Mouse (Mus musculus): Measurements from ENCODE around the gene Ppp6r3. TPM values are rescaled to one million over a fixed set of nuclear protein-coding genes. Genes with fewer than 3 reads are reported as not detected.
"Not testable (repeated sequence)": the region's sequence is repeated elsewhere in the genome, so short reads cannot be mapped to it uniquely, and the experiment has no call there.

Gene Ppp6r3
- polyA plus RNA-seq, 1 experiment from 2014 or later: 66.2 TPM

DNA sequence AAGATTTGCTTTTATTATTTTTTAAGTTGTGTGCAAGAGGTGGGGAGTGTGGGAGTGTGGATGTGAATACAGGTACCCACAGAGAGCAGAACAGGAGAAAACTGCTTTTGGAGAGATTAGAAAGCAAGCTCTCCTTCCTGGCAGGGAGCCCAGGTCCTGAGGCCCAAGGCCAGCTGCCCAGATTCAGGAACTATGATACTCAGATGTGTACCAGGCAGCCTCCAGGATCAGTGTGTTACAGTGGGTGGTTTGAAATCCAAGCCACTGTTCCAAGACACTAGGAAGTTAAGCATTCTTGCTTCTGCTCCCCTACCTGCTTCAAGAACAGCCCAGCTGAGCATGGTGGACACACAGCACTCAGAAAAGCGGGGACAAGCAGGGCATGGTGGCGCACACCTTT, 35.3 kb upstream of the Ppp6r3 start:
- Histone ChIP-seq H3K36me3 (ENCODE audit: control insufficient read depth, insufficient read depth, low read length) (peaks cover 35% of the 10 kb centered on the region), H3K4me3 (ENCODE audit: low read length) (no peak overlapping the region), H3K4me2 (ENCODE audit: low read depth, low read length) (no peak overlapping the region), H3K9ac (ENCODE audit: low read length) (no peak overlapping the region), H3K4me1 (replicated peaks; ENCODE audit: control insufficient read depth, insufficient read depth, low read length) (peaks cover 4% of the 10 kb centered on the region; the same call in 1 of the 2 replicates), H3K27me3 (ENCODE audit: control insufficient read depth, insufficient read depth, low read depth, low read length) (no peaks in the 10 kb centered on the region), H3K27ac (ENCODE audit: low read length) (no peak overlapping the region), H3K9me3 (ENCODE audit: control insufficient read depth, low read length) (no peaks in the 10 kb centered on the region)
- no peak for ATAC-seq (ENCODE audit: low read depth)
- WGBS: 98% methylated on average over 2 of the region's 2 CpGs

- Histone ChIP-seq H3K36me3 (ENCODE audit: control insufficient read depth, insufficient read depth, low read length) (peaks cover 31% of the 10 kb centered on the region), H3K27ac (ENCODE audit: low read length) (no peak overlapping the region), H3K27me3 (ENCODE audit: control insufficient read depth, insufficient read depth, low read depth, low read length) (no peaks in the 10 kb centered on the region), H3K9me3 (ENCODE audit: control insufficient read depth, low read length) (no peaks in the 10 kb centered on the region), H3K4me2 (ENCODE audit: low read depth, low read length) (no peak overlapping the region), H3K4me3 (ENCODE audit: low read length) (no peak overlapping the region), H3K9ac (ENCODE audit: low read length) (no peak overlapping the region), H3K4me1 (replicated peaks; ENCODE audit: control insufficient read depth, insufficient read depth, low read length) (peaks cover 4% of the 10 kb centered on the region; the same call in 1 of the 2 replicates)
- WGBS: 80% methylated on average over 10 of the region's 10 CpGs
- no peak for ATAC-seq (ENCODE audit: low read depth)
Measured at GRCm38 (mm10) chr19:3609826-3610225, 34.3 kb upstream of the Ppp6r3 start.

- no peak overlapping the region for H3K4me3 ChIP-seq (ENCODE audit: low read length)
- no peaks in the 10 kb centered on the region for H3K4me1 ChIP-seq (replicated peaks; ENCODE audit: control insufficient read depth, insufficient read depth, low read length)
- ATAC-seq (ENCODE audit: low read depth): no peak
- H3K9ac ChIP-seq (ENCODE audit: low read length): no peak overlapping the region
- H3K9me3 ChIP-seq (ENCODE audit: control insufficient read depth, low read length): no peaks in the 10 kb centered on the region
- peaks cover 58% of the 10 kb centered on the region for H3K36me3 ChIP-seq (ENCODE audit: control insufficient read depth, insufficient read depth, low read length)
- 78% methylated on average over 5 of the region's 5 CpGs for WGBS
- H3K27me3 ChIP-seq (ENCODE audit: control insufficient read depth, insufficient read depth, low read depth, low read length): no peaks in the 10 kb centered on the region
- no peak overlapping the region for H3K27ac ChIP-seq (ENCODE audit: low read length)
- H3K4me2 ChIP-seq (ENCODE audit: low read depth, low read length): no peak overlapping the region
Measured at GRCm38 (mm10) chr19:3594316-3594715, 18.8 kb upstream of the Ppp6r3 start.

DNA sequence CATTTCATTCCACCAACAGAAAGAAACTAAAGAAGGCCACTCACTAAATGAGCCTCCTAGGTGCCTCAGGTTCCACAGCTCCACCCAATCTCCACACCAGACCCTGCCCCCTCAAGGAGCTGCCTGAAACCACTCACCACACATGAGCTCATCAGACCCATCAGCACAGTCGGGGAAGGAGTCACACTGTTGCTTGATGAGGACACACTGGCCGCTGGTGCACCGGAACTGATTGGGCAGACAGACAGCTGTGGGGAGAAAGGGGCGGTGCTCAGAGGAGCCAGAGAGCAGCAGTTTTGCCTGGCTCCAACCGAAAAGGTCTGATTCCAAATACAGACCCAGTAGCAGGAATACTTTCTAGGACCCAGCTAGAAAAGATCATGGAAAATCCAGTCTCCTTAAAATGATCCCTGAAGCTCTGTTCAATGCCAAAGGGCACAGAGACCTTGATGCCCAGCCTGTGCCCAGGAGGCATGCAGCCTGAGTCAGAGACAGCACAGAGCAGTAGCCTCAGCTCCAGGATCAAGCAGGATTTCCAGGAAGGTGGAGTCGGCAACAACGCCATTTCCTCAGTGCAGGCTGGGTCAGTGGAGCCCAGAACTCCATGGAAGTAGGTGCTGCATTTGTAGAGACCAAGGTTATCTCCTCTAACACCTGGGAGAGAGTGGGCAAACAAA, 18.0 kb upstream of the Ppp6r3 start:
- Histone ChIP-seq H3K27me3 (ENCODE audit: control insufficient read depth, insufficient read depth, low read depth, low read length) (no peaks in the 10 kb centered on the region), H3K9ac (ENCODE audit: low read length) (no peak overlapping the region), H3K4me3 (ENCODE audit: low read length) (no peak overlapping the region), H3K9me3 (ENCODE audit: control insufficient read depth, low read length) (no peaks in the 10 kb centered on the region), H3K4me1 (replicated peaks; ENCODE audit: control insufficient read depth, insufficient read depth, low read length) (no peaks in the 10 kb centered on the region), H3K36me3 (ENCODE audit: control insufficient read depth, insufficient read depth, low read length) (peaks cover 61% of the 10 kb centered on the region), H3K27ac (ENCODE audit: low read length) (no peak overlapping the region), H3K4me2 (ENCODE audit: low read depth, low read length) (no peak overlapping the region)
- ATAC-seq (ENCODE audit: low read depth): no peak
- 83% methylated on average over 7 of the region's 7 CpGs for WGBS

DNA sequence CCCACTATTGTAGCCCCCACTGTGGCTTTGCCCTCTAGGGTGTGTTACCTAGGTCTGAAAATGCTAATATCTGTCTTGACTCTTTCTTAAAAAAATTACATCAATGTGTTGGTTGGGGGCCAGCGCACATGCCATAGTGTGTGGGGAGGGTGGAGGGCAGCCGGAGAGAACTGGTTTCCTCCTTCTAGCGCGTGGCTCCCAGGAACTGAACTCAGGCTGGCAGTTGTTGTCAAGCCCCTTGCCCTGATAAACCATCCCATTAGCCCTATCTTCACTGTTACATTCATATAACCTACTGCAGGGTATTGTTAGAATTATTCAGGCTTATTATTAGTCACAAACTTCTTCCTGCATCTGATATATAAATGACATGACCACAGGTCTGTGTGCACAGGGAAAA, 14.4 kb upstream of the Ppp6r3 start:
- Histone ChIP-seq H3K27me3 (ENCODE audit: control insufficient read depth, insufficient read depth, low read depth, low read length) (no peaks in the 10 kb centered on the region), H3K27ac (ENCODE audit: low read length) (no peak overlapping the region), H3K9me3 (ENCODE audit: control insufficient read depth, low read length) (no peaks in the 10 kb centered on the region), H3K36me3 (ENCODE audit: control insufficient read depth, insufficient read depth, low read length) (peaks cover 61% of the 10 kb centered on the region), H3K9ac (ENCODE audit: low read length) (no peak overlapping the region), H3K4me1 (replicated peaks; ENCODE audit: control insufficient read depth, insufficient read depth, low read length) (no peaks in the 10 kb centered on the region), H3K4me2 (ENCODE audit: low read depth, low read length) (no peak overlapping the region), H3K4me3 (ENCODE audit: low read length) (no peak overlapping the region)
- ATAC-seq (ENCODE audit: low read depth): no peak
- WGBS: 97% methylated on average over 4 of the region's 4 CpGs

GRCm38 (mm10) chr19:3589547-3589946, 14.0 kb upstream of the Ppp6r3 start:
- Histone ChIP-seq H3K4me1 (replicated peaks; ENCODE audit: control insufficient read depth, insufficient read depth, low read length) (no peaks in the 10 kb centered on the region), H3K4me2 (ENCODE audit: low read depth, low read length) (no peak overlapping the region), H3K4me3 (ENCODE audit: low read length) (no peak overlapping the region), H3K27me3 (ENCODE audit: control insufficient read depth, insufficient read depth, low read depth, low read length) (no peaks in the 10 kb centered on the region), H3K36me3 (ENCODE audit: control insufficient read depth, insufficient read depth, low read length) (peaks cover 59% of the 10 kb centered on the region), H3K27ac (ENCODE audit: low read length) (no peak overlapping the region), H3K9ac (ENCODE audit: low read length) (no peak overlapping the region), H3K9me3 (ENCODE audit: control insufficient read depth, low read length) (no peaks in the 10 kb centered on the region)
- ATAC-seq (ENCODE audit: low read depth): no peak
- 75% methylated on average over 5 of the region's 5 CpGs for WGBS

- H3K9ac ChIP-seq (ENCODE audit: low read length); H3K4me2 ChIP-seq (ENCODE audit: low read depth, low read length); H3K27me3 ChIP-seq (ENCODE audit: control insufficient read depth, insufficient read depth, low read depth, low read length); ATAC-seq (ENCODE audit: low read depth); H3K4me1 ChIP-seq (replicated peaks; ENCODE audit: control insufficient read depth, insufficient read depth, low read length); H3K27ac ChIP-seq (ENCODE audit: low read length); H3K9me3 ChIP-seq (ENCODE audit: control insufficient read depth, low read length); H3K4me3 ChIP-seq (ENCODE audit: low read length): not testable (repeated sequence)
- H3K36me3 ChIP-seq (ENCODE audit: control insufficient read depth, insufficient read depth, low read length): peaks cover 57% of the 10 kb centered on the region
- 95% methylated on average over 5 of the region's 5 CpGs for WGBS
Measured at GRCm38 (mm10) chr19:3587729-3588128, 12.2 kb upstream of the Ppp6r3 start.

DNA sequence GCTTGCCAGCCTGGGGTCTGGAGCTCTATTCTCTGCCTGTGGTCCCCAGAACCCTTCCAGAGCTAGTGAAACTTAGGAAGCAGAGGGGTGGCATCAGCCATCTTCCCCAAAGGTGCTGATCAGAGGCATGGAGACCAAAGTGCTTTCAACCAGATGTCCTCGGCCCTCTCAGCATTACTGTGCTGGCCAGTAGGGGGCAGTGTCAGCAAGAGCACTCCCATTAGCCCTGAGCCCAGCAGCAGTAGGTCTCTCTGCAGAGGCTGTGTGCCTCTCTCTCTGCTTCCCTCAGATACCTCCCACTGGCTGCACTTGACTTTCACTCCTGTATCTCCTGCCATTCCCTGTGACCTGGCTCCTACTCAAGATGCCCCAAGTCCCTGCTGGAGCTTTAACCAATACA, 11.0 kb upstream of the Ppp6r3 start:
- H3K4me3 ChIP-seq (ENCODE audit: low read length): no peak overlapping the region
- WGBS: 31% methylated on average over 1 of the region's 1 CpGs
- no peaks in the 10 kb centered on the region for H3K9me3 ChIP-seq (ENCODE audit: control insufficient read depth, low read length)
- peaks cover 52% of the 10 kb centered on the region for H3K36me3 ChIP-seq (ENCODE audit: control insufficient read depth, insufficient read depth, low read length)
- H3K9ac ChIP-seq (ENCODE audit: low read length): no peak overlapping the region
- no peak overlapping the region for H3K4me2 ChIP-seq (ENCODE audit: low read depth, low read length)
- peak; percentile 39; the same call in 1 of the 2 replicates for ATAC-seq (ENCODE audit: low read depth)
- no peaks in the 10 kb centered on the region for H3K4me1 ChIP-seq (replicated peaks; ENCODE audit: control insufficient read depth, insufficient read depth, low read length)
- no peaks in the 10 kb centered on the region for H3K27me3 ChIP-seq (ENCODE audit: control insufficient read depth, insufficient read depth, low read depth, low read length)
- no peak overlapping the region for H3K27ac ChIP-seq (ENCODE audit: low read length)

DNA sequence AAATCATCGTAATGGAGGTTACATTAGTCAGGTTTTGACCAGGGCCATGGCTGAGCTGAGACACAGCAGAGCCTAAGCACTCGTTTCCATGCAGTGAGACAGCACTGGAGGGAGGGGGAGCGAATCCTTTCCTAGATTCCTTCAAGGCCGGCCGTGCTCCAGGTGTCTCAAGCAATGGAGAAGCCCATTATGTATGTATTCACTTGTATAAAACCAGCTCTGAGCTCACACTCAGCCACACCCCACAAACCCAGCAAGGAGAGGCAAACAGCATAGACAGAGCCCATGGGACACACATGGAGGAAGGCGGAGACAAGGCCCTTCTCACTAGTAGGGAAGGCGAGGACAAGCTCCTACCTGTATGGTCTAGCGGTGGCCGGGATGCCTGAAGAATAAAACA, 10.5 kb upstream of the Ppp6r3 start:
- Histone ChIP-seq H3K9me3 (ENCODE audit: control insufficient read depth, low read length) (no peaks in the 10 kb centered on the region), H3K36me3 (ENCODE audit: control insufficient read depth, insufficient read depth, low read length) (peaks cover 47% of the 10 kb centered on the region), H3K4me1 (replicated peaks; ENCODE audit: control insufficient read depth, insufficient read depth, low read length) (no peaks in the 10 kb centered on the region), H3K4me3 (ENCODE audit: low read length) (no peak overlapping the region), H3K27ac (ENCODE audit: low read length) (no peak overlapping the region), H3K4me2 (ENCODE audit: low read depth, low read length) (no peak overlapping the region), H3K27me3 (ENCODE audit: control insufficient read depth, insufficient read depth, low read depth, low read length) (no peaks in the 10 kb centered on the region), H3K9ac (ENCODE audit: low read length) (no peak overlapping the region)
- 90% methylated on average over 9 of the region's 9 CpGs for WGBS
- ATAC-seq (ENCODE audit: low read depth): no peak

DNA sequence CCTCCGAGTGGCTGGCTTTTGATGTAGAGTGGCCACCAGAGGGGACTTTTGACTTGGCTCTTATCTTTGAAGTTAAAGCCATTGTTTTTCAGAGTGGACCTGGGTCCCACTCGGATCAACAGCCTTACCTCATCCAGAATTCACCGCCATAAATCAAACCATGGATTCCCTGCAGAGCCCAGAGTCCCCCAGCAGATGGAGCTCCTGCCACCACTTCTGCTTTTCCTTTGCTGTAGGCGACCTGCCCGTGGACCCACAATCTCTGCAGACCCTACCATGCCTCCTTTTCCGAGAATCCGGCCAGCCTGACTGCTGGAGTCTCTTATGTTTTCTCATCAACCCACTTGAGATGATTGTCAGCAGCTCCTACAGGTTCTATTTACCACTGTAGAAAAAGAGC, 5.8 kb upstream of the Ppp6r3 start:
- ATAC-seq (ENCODE audit: low read depth): no peak
- H3K4me3 ChIP-seq (ENCODE audit: low read length): no peak overlapping the region
- H3K9me3 ChIP-seq (ENCODE audit: control insufficient read depth, low read length): no peaks in the 10 kb centered on the region
- no peak overlapping the region for H3K4me2 ChIP-seq (ENCODE audit: low read depth, low read length)
- peaks cover 2% of the 10 kb centered on the region; the same call in 1 of the 2 replicates for H3K4me1 ChIP-seq (replicated peaks; ENCODE audit: control insufficient read depth, insufficient read depth, low read length)
- no peak overlapping the region for H3K9ac ChIP-seq (ENCODE audit: low read length)
- WGBS: 21% methylated on average over 7 of the region's 7 CpGs
- no peak overlapping the region for H3K27ac ChIP-seq (ENCODE audit: low read length)
- H3K36me3 ChIP-seq (ENCODE audit: control insufficient read depth, insufficient read depth, low read length): peaks cover 23% of the 10 kb centered on the region
- no peaks in the 10 kb centered on the region for H3K27me3 ChIP-seq (ENCODE audit: control insufficient read depth, insufficient read depth, low read depth, low read length)
